Mouse (Mus musculus): ENCODE data around the gene Fmo6.
A peak's percentile ranks its signal among the peaks of the same experiment; 100 is the strongest.

Gene Fmo6

GRCm38 (mm10) chr1:162912085-162912484, 25.2 kb downstream of the Fmo6 start:
- no peak for DNase-seq

- DNase-seq: peak; percentile 45 to 65
These were observed 35.4 kb downstream of the Fmo6 start for GRCm38 (mm10) chr1:162901879-162902278.

GRCm38 (mm10) chr1:162897838-162898811, 39.2 kb downstream of the Fmo6 start, which contains the start of gene Fmo2:
TSS of gene Fmo2 (minus strand) at chr1:162898726.
- peak; percentile 4 to 8 for DNase-seq

GRCm38 (mm10) chr1:162895900-162896299, 41.4 kb downstream of the Fmo6 start:
- DNase-seq: peak; percentile 86 to 91

GRCm38 (mm10) chr1:162893014-162893413, 44.3 kb downstream of the Fmo6 start:
- DNase-seq: no peak

GRCm38 (mm10) chr1:162891980-162892451, 45.3 kb downstream of the Fmo6 start:
- DNase-seq: no peak

- DNase-seq: no peak
These were observed 48.7 kb downstream of the Fmo6 start for GRCm38 (mm10) chr1:162888646-162889045.

- DNase-seq: no peak
These were observed 49.7 kb downstream of the Fmo6 start for GRCm38 (mm10) chr1:162887644-162888043.

- no peak for DNase-seq
These were observed 51.0 kb downstream of the Fmo6 start for GRCm38 (mm10) chr1:162886138-162886816.

- no peak for DNase-seq
These were observed 54.6 kb downstream of the Fmo6 start for GRCm38 (mm10) chr1:162882681-162883080.

- DNase-seq: peak; percentile 72 to 74
These were observed 57.5 kb downstream of the Fmo6 start for GRCm38 (mm10) chr1:162879595-162880369.

- DNase-seq: no peak
These were observed 62.2 kb downstream of the Fmo6 start for GRCm38 (mm10) chr1:162875091-162875490.

GRCm38 (mm10) chr1:162871701-162872311, 65.5 kb downstream of the Fmo6 start:
- peak; percentile 14 to 16 for DNase-seq

- DNase-seq: no peak
These were observed 66.3 kb downstream of the Fmo6 start for GRCm38 (mm10) chr1:162870978-162871377.

GRCm38 (mm10) chr1:162867396-162867795, 69.9 kb downstream of the Fmo6 start:
- DNase-seq: no peak

Data from cerebellum, postnatal 10 days (tissue).